Mouse (Mus musculus) forelimb bud, embryonic 11.5 days (tissue): ENCODE results near the gene Gstp3.
"Not testable (repeated sequence)": the region's sequence is repeated elsewhere in the genome, so short reads cannot be mapped to it uniquely, and the experiment has no call there.

Source experiments
- DNase-seq: peaks from one replicate; pipeline ENCODE4 v3.0.0-alpha.2; 2012; ENCODE audit warnings: low read depth, low spot score

The Gstp3 gene

DNA sequence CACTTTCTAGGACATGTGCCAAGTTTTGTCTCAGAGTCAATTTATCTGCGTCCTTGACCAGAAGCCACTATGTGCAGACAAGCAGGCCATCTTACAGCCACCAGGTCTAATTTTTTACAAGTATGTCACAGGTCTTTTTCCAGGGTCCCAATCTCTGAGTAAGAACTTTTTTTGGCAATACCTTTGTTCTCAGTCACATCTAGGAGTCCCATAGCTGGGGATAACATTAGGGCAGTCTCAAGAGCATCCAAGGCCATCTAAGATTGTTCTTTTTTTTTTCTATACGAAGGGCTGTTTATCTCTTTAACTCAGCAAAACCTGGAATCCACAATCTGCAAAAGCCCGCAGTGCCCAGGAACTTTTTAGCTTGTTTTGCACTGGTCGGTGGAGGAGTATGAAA is 4.0 kb upstream of the Gstp3 start:
- DNase-seq, result not testable (repeated sequence)

- DNase-seq, result no peak
Measured at GRCm38 (mm10) chr19:4060899-4061465, 1.6 kb upstream of the Gstp3 start.

- not testable (repeated sequence) for DNase-seq
Measured at GRCm38 (mm10) chr19:4060044-4060898, 902 bp upstream of the Gstp3 start.

- no peak for DNase-seq
Measured at GRCm38 (mm10) chr19:4058581-4058980, 788 bp downstream of the Gstp3 start.

DNA sequence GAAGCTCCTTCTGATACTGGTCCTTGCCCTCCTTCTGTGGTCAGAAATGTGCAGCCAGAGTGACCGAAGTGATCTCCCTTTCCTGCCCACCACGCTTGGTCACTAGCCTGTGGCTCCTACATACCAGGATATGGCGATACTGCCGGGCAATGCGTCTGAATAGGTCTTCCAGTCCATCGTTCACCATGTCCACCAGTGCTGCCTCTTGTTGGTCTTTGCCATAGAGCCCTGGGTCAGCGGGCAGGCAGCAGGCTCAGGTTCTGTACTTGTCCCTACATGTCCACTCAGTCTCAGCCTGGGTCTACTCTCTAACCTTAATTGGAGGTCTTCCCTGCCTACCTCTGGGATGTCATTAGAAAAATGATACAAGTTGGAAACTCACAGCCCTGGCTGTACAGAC is 1.4 kb downstream of the Gstp3 start:
- no peak for DNase-seq

DNA sequence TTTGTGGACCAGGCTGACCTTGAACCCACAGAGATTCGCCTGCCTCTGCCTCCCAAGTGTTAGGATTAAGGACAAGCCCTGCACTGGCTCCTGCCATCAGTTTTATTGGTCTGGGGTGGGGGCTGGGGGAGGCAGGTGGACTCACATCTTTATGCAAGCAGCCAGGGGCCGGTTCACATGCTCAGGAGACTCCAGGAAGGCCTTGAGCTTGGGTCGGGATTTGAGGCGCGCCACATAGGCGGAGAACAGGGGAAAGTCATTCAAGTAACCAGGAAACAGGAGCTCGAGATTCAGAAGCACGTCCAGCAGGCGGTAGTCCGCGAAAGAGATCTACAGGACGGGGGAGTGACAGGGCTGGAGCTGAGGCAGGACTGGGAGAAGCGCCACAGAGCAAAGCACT is 2.0 kb downstream of the Gstp3 start:
- no peak for DNase-seq

- DNase-seq, result no peak
Measured at GRCm38 (mm10) chr19:4056727-4057126, 2.6 kb downstream of the Gstp3 start.

- DNase-seq, result no peak
Measured at GRCm38 (mm10) chr19:4055947-4056693, 3.2 kb downstream of the Gstp3 start.

- no peak for DNase-seq
Measured at GRCm38 (mm10) chr19:4055216-4055946, 4.0 kb downstream of the Gstp3 start.

DNA sequence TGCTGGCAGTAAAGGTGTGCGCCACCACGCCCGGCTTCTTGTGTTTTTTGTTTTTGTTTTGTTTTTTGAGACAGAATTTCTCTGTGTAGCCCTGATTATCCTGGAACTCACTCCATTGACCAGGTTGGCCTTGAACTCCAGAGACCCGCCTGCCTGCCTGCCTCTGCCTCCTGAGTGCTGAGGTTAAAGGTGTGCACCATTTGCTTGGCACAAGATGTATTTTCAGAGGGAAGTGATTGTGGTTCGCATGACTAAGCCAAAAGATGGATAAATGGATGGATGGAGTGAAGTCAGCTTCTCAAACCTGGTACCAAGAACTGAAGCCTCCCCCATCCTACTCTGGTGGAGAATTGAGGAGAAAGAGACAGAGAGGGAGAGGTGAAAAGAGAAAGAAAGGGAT is 4.8 kb downstream of the Gstp3 start:
- no peak for DNase-seq

DNA sequence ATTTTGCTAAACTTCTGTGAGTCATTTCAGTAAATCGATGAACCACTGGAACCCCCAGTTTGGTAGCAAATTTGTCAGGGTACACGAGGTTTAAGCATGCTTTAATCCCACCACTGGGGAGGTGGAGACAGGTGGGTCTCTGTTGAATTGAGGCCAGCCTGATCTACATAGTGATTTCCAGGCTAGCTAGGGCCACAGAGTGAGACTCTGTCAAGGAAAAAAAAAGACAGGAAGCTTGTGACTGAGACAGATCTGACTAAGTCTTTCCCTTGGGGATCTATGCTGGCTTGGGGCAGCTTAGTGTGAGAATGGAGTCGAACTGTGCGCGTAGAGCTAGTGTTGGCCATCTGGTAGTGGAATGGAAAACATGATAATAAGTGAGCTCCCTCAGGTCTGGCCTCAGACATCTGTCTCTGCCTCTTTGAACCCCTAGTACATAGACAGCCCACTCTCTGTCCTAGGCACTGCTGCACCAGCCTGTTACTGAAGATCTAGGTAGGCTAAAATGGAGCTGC is 6.8 kb downstream of the Gstp3 start:
- DNase-seq, result no peak

- DNase-seq, result peak; percentile 67
Measured at GRCm38 (mm10) chr19:4051741-4052515, 7.4 kb downstream of the Gstp3 start.

DNA sequence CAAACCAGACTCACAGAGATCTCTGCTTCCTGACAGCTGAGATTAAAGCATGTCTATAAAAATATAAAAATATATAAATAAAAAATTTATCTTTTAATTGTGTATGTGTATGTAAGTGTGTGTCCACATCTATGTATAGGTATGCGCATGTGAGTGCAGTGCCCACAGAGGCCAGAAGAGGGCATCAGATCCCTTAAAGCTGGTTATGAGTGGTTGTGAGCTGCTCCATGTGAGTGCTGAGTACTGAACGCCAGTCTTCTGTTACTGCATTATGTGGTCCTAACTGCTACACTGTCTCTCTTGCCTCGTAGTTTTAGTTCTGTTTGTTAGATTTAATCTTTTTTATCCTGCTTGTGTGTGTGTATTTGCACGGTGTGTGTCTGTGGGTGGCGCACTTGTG is 8.4 kb downstream of the Gstp3 start:
- no peak for DNase-seq

GRCm38 (mm10) chr19:4049069-4049468 is 10.3 kb downstream of the Gstp3 start:
- DNase-seq, result not testable (repeated sequence)

DNA sequence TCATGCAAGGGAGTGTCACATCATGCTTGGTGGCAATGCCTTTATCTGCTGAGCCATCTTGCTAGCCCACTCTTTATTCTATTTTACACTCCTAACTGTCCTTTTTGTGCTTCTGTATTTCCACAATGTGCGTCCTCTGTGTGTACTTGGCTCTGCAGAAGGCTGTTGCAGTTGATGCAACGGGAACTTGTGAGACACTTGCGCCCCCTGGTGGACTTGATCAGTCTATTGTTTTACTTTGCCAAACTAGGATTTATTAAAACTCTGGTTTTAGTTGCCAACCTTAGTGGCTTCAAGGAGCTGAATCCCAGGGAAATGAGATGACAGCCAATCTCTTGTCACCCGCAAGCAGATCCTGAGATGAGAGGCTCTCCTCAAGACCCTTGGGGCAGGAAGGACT is 11.5 kb downstream of the Gstp3 start:
- DNase-seq, result peak; percentile 85

DNA sequence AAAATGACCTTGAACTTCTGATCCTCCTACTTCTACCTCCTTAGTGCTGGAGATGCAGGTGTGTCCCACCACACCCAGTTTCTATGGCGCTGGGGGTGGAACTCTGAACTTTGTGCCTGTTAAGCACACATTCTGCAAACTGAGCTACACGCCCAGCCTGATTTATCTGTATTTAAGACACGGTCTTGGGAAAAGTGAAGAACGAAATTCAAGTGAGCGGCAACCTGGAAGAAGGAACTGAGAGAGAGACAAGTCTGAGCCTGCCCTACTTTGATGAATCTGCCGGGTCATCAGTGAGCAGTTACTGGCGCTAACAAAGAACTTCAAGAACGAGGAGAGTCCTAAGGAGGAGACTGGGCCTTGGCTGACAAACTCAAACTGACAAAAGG is 12.5 kb downstream of the Gstp3 start:
- no peak for DNase-seq

DNA sequence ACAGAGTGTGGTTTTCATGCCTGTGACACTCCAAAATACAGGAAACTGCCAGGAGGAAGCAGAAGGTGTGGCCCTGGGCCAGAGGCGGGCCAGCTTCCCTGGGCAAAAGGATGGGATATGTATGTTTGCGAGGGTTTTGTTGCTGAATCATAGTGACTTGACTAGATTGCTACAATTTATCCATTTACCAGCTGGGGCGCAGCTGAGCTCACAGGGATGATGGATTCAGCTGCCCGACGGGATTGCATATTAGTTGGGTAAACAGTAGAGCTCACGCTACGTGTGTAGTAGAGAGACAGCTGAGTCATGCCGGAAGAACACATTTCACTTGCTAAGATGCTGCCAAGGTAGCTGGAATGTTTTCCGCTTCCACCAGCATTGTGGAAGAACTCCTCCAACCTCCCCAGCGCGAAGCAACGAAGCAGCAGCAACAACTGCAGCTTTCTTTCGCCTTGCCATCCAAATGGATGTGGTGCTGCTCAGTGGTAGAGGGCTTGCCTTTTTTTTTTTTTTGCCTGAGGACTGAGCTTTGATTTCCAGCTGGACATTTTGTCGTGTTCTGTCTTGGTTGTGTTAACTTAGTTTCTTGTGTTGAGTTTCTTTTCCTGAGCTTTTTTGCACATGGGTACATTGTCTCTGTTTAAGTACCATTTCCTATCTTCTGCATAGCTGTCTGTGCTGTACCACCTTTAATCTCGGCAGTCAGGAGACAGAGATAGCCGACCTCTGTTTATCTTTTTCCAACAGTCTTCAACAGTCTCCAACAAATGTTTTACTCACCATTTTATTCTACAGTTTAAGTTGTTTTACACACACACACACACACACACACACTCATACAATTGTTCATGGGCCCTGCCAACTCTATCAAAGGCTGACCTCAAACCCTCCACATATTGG is 13.2 kb downstream of the Gstp3 start, which contains the start of gene Gstp2:
Gene Gstp2 (minus strand): TSS at position 58 of the 900 bp plus-strand sequence.
- peak; percentile 47 for DNase-seq

GRCm38 (mm10) chr19:4044109-4044508 is 15.3 kb downstream of the Gstp3 start:
- not testable (repeated sequence) for DNase-seq

DNA sequence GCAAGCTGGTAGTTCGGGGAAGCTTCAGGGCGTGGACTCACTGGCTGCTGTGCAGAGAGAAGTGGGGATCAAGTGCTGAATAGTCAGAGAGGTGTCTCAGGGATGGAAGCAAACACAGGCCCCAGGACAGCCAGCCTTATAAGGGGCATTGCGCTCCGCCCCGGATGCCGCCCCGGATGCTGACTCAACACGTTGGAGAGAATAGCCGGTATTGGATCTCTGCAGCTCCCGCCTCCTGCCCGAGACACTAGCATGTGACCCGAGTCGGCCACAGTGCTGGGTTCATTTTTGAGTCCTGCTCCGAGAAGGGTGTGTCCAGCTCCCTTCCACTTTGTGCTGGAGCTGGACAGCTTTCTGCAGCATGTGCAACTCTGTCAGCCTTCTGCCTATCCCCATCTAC is 17.2 kb downstream of the Gstp3 start:
- no peak for DNase-seq

GRCm38 (mm10) chr19:4041500-4041899 is 17.9 kb downstream of the Gstp3 start:
- DNase-seq, result not testable (repeated sequence)
